Comparison of ENCODE assay signal across 10 mouse cellular contexts in the genomic region with DNA sequence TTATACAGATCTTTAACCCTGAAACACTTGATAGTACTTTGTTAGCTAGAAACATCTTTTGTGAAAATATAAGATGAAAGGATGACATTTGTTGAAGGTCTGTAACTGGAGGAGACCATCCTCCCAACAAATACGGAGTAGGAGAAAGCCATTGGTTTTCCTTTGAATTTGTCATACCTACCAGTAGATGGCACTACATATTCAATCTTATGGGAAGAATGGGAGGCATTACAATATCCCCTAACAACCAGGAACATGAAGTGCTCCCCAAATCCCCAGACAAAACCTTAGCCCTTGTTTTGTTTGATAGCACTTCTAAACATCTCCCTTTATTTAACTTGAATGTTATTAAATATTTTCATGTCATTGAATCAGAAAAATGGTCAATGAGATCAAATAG.
A peak's percentile ranks its signal among the peaks of the same experiment; 100 is the strongest.
DNase-seq lines count a peak whose midpoint lies in the region; ATAC-seq and TF ChIP-seq lines count a peak whose summit lies in the region.
"Had no signal": no experiment of that assay in that cellular context is flagged by ENCODE, and none has a peak within 500 bp of the region (broad histone marks: within the 10 kb centered on the region; RNA-seq: fewer than 3 reads in every experiment).

No protein-coding gene starts in this region.

- no peaks in the 10 kb centered on the region for H3K79me2 ChIP-seq in heart, adult 2 months (replicated peaks; ENCODE audit: control insufficient read depth, insufficient read depth, low read length)

- ATAC-seq in limb, embryonic 13.5 days (ENCODE audit: low FRiP score, low read depth): peak; percentile 54; the same call in 1 of the 2 replicates
- ATAC-seq in activated CD4-positive, CD25-positive, alpha-beta regulatory T cell, adult 4 months: no peak

- no peak for TF ChIP-seq POLR2A in heart, adult 2 months (IDR thresholded peaks at IDR 0.05; ENCODE audit: insufficient read depth, low read depth, low read length)

- no peak overlapping the region for H3K4me2 ChIP-seq in limb, embryonic 13.5 days (replicated peaks)
- H3K4me2 ChIP-seq: embryonic facial prominence, embryonic 13.5 days had no signal

- H3K27me3 ChIP-seq in heart, adult 2 months (ENCODE audit: control insufficient read depth, insufficient read depth, low read length): no peaks in the 10 kb centered on the region
- no peaks in the 10 kb centered on the region for H3K27me3 ChIP-seq in limb, embryonic 13.5 days
- H3K27me3 ChIP-seq: embryonic facial prominence, embryonic 13.5 days had no signal

- WGBS in heart, adult 2 months: 9% methylated on average over 1 of the region's 1 CpGs
- 5% methylated on average over 1 of the region's 1 CpGs for WGBS in limb, embryonic 13.5 days

- TF ChIP-seq CTCF in heart, adult 2 months (IDR thresholded peaks at IDR 0.05): peak; percentile 63

- TF ChIP-seq EP300 in heart, adult 2 months (IDR thresholded peaks at IDR 0.05; ENCODE audit: insufficient read depth, low read depth, low read length): no peak

- no peak for DNase-seq in heart, adult 2 months
- DNase-seq in heart, adult 9 months (ENCODE audit: low spot score in 2 of 2): no peak
- peak; percentile 38 for DNase-seq in A20 (ENCODE audit: low read depth, low spot score)
- DNase-seq in embryo, embryonic 10 days (ENCODE audit: low spot score): peak; percentile 49
- DNase-seq in right cerebral cortex, postnatal 36 days (ENCODE audit: low spot score in 2 of 2): no peak
- DNase-seq in cerebellum, postnatal 36 days: no peak

- no peaks in the 10 kb centered on the region for H3K9me3 ChIP-seq in limb, embryonic 13.5 days
- H3K9me3 ChIP-seq: embryonic facial prominence, embryonic 13.5 days; G1E had no signal

- no peak overlapping the region for H3K27ac ChIP-seq in heart, adult 2 months
- no peak overlapping the region for H3K27ac ChIP-seq in limb, embryonic 13.5 days
- H3K27ac ChIP-seq: embryonic facial prominence, embryonic 13.5 days had no signal

- no peaks in the 10 kb centered on the region for H3K36me3 ChIP-seq in heart, adult 2 months (ENCODE audit: control insufficient read depth, insufficient read depth, low read length)
- H3K36me3 ChIP-seq in limb, embryonic 13.5 days: no peaks in the 10 kb centered on the region
- H3K36me3 ChIP-seq: embryonic facial prominence, embryonic 13.5 days; G1E had no signal

- H3K4me1 ChIP-seq in heart, adult 2 months (ENCODE audit: control insufficient read depth, insufficient read depth, low read length): no peaks in the 10 kb centered on the region
- H3K4me1 ChIP-seq in limb, embryonic 13.5 days: no peaks in the 10 kb centered on the region
- H3K4me1 ChIP-seq: embryonic facial prominence, embryonic 13.5 days had no signal

- H3K4me3 ChIP-seq in heart, adult 2 months: no peak overlapping the region
- H3K4me3 ChIP-seq in limb, embryonic 13.5 days: no peak overlapping the region
- H3K4me3 ChIP-seq: embryonic facial prominence, embryonic 13.5 days had no signal

- H3K9ac ChIP-seq in heart, adult 2 months (ENCODE audit: low read depth, low read length): no peak overlapping the region
- H3K9ac ChIP-seq in limb, embryonic 13.5 days: no peak overlapping the region
- H3K9ac ChIP-seq: embryonic facial prominence, embryonic 13.5 days had no signal

- intact Hi-C loops in heart, adult 2 months (cut with DNase I): no loop called here

Comparison
In these comparisons a context has a peak if more than half of its experiments do, and no peak if none do; other contexts are left out.
1. DNase-seq: peak in A20 (single experiment) and embryo, embryonic 10 days (single experiment); none in heart, adult 2 months (0 of 2), heart, adult 9 months (0 of 2), right cerebral cortex, postnatal 36 days (0 of 2) and cerebellum, postnatal 36 days (0 of 2).